ENCODE assay signal across 29 mouse cellular contexts in the genomic region with DNA sequence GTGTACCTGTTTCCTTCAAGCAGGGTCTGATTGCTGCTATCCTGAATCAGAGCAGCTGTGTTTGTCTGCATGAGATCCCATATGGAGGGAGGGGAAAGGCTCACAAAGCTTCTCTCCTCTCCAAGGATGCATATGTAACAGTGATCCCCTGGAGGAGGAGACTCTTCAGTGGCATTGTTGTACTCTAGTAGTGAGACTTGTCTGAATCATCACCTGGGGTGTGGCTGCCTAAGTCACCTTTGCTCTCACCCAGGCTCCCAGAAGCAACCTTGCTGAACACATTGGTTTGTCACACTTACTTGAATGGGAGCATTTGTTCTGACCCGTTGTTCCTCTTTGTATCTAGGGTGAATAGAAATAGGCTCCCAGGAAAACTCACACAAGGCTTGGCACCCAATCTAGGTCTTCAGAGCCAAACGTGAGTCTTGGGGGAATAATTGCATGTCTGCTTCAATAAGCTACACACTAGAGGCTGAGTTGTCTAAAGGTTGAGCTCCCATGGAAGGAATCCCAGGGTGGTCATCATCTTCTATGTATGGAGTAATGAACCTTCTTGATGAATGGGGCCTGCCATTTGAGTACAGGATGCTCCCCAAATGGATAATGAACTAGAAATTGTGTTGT. TPM values are rescaled to one million over a fixed set of nuclear protein-coding genes. Genes with fewer than 3 reads are reported as not detected.
A peak's percentile ranks its signal among the peaks of the same experiment; 100 is the strongest.
DNase-seq lines count a peak whose midpoint lies in the region; ATAC-seq and TF ChIP-seq lines count a peak whose summit lies in the region.
"Had no signal": no experiment of that assay in that cellular context is flagged by ENCODE, and none has a peak within 500 bp of the region (broad histone marks: within the 10 kb centered on the region; RNA-seq: fewer than 3 reads in every experiment).

No protein-coding gene starts in this region.

- 32% methylated on average over 2 of the region's 2 CpGs for WGBS in forebrain, postnatal 0 days
- 84% methylated on average over 2 of the region's 2 CpGs for WGBS in forebrain, embryonic 10.5 days
- 74% methylated on average over 2 of the region's 2 CpGs for WGBS in intestine, embryonic 15.5 days

- no peak overlapping the region for H3K9ac ChIP-seq in forebrain, postnatal 0 days
- H3K9ac ChIP-seq in intestine, embryonic 15.5 days, result no peak overlapping the region
- H3K9ac ChIP-seq: embryonic facial prominence, embryonic 15.5 days; forebrain, embryonic 13.5 days; heart, embryonic 13.5 days; hindbrain, embryonic 14.5 days; limb, embryonic 13.5 days; liver, embryonic 12.5 days; liver, postnatal 0 days; midbrain, embryonic 13.5 days; stomach, embryonic 15.5 days had no signal

- H3K27ac ChIP-seq in forebrain, postnatal 0 days (ENCODE audit: low read depth, low read length), result no peak overlapping the region
- H3K27ac ChIP-seq in forebrain, embryonic 10.5 days, result no peak overlapping the region
- no peak overlapping the region for H3K27ac ChIP-seq in intestine, embryonic 15.5 days
- H3K27ac ChIP-seq: embryonic facial prominence, embryonic 10.5 days; embryonic facial prominence, embryonic 15.5 days; forebrain, embryonic 13.5 days; heart, embryonic 13.5 days; hindbrain, embryonic 14.5 days; limb, embryonic 13.5 days; liver, embryonic 12.5 days; midbrain, embryonic 13.5 days; stomach, embryonic 15.5 days had no signal

- no peak for TF ChIP-seq CTCF in forebrain, postnatal 0 days (IDR thresholded peaks at IDR 0.05; ENCODE audit: low read depth)

- no peak overlapping the region for H3K4me3 ChIP-seq in forebrain, postnatal 0 days (ENCODE audit: low read depth, low read length)
- no peak overlapping the region for H3K4me3 ChIP-seq in forebrain, embryonic 10.5 days
- H3K4me3 ChIP-seq in intestine, embryonic 15.5 days (replicated peaks), result no peak overlapping the region
- H3K4me3 ChIP-seq: embryonic facial prominence, embryonic 10.5 days; embryonic facial prominence, embryonic 15.5 days; forebrain, embryonic 13.5 days; heart, embryonic 13.5 days; limb, embryonic 13.5 days; liver, embryonic 12.5 days; megakaryocyte, embryonic 14.5 days; midbrain, embryonic 13.5 days; stomach, embryonic 15.5 days had no signal

- peak; percentile 34; the same call in 1 of the 2 replicates for ATAC-seq in forebrain, postnatal 0 days
- peak; percentile 68; the same call in 1 of the 2 replicates for ATAC-seq in intestine, embryonic 15.5 days
- ATAC-seq: forebrain, embryonic 13.5 days; liver, embryonic 12.5 days; liver, postnatal 0 days; midbrain, embryonic 13.5 days; Patski had no signal

- H3K4me1 ChIP-seq in forebrain, postnatal 0 days (ENCODE audit: insufficient read depth), result no peaks in the 10 kb centered on the region
- no peaks in the 10 kb centered on the region for H3K4me1 ChIP-seq in forebrain, embryonic 10.5 days
- H3K4me1 ChIP-seq in intestine, embryonic 15.5 days (replicated peaks), result no peaks in the 10 kb centered on the region
- H3K4me1 ChIP-seq: embryonic facial prominence, embryonic 10.5 days; embryonic facial prominence, embryonic 15.5 days; forebrain, embryonic 13.5 days; heart, embryonic 13.5 days; limb, embryonic 13.5 days; liver, embryonic 12.5 days; midbrain, embryonic 13.5 days; stomach, embryonic 15.5 days had no signal

- no peak overlapping the region for H3K4me2 ChIP-seq in forebrain, postnatal 0 days (ENCODE audit: low read depth)
- H3K4me2 ChIP-seq in intestine, embryonic 15.5 days (replicated peaks), result no peak overlapping the region
- H3K4me2 ChIP-seq: embryonic facial prominence, embryonic 15.5 days; forebrain, embryonic 13.5 days; heart, embryonic 13.5 days; hindbrain, embryonic 14.5 days; limb, embryonic 13.5 days; liver, embryonic 12.5 days; midbrain, embryonic 13.5 days; stomach, embryonic 15.5 days had no signal

- H3K27me3 ChIP-seq in forebrain, postnatal 0 days (ENCODE audit: insufficient read depth, low read length), result no peaks in the 10 kb centered on the region
- H3K27me3 ChIP-seq in forebrain, embryonic 10.5 days (ENCODE audit: poor library complexity, severe bottlenecking), result no peaks in the 10 kb centered on the region
- no peaks in the 10 kb centered on the region for H3K27me3 ChIP-seq in intestine, embryonic 15.5 days (replicated peaks)
- H3K27me3 ChIP-seq: embryonic facial prominence, embryonic 15.5 days; forebrain, embryonic 13.5 days; heart, embryonic 13.5 days; limb, embryonic 13.5 days; liver, embryonic 12.5 days; midbrain, embryonic 13.5 days; Patski; stomach, embryonic 15.5 days had no signal

- intact Hi-C loops in left cerebral cortex, postnatal 10 days (cut with DNase I), result no loop called here

- peak; percentile 3 for DNase-seq in forebrain, postnatal 0 days
- DNase-seq in forebrain, embryonic 10.5 days (ENCODE audit: extremely low spot score, low spot score), result no peak
- DNase-seq in R1 (ENCODE audit: low read depth, low spot score), result peak; percentile 27
- no peak for DNase-seq in gastrocnemius, postnatal 25 days
- DNase-seq in left cerebral cortex, adult 11 months (ENCODE audit: low spot score), result no peak
- no peak for DNase-seq in left cerebral cortex, postnatal 10 days (ENCODE audit: extremely low spot score in 1 of 2, low spot score in 2 of 2)
- DNase-seq: adrenal gland, adult 8-10 months; B cell, adult 2 months; cerebellum, adult 8-10 months; cerebellum, postnatal 25 days; heart, postnatal 10 days; kidney, adult 2 months; kidney, postnatal 4 days; liver, postnatal 0 days; lung, postnatal 4 days; right cerebral cortex, postnatal 25 days; thymus, postnatal 14 days had no signal

- no peaks in the 10 kb centered on the region for H3K36me3 ChIP-seq in forebrain, postnatal 0 days (ENCODE audit: insufficient read depth)
- peaks cover 29% of the 10 kb centered on the region for H3K36me3 ChIP-seq in forebrain, embryonic 10.5 days (replicated peaks)
- H3K36me3 ChIP-seq in intestine, embryonic 15.5 days, result no peaks in the 10 kb centered on the region
- H3K36me3 ChIP-seq: embryonic facial prominence, embryonic 15.5 days; liver, embryonic 12.5 days; stomach, embryonic 15.5 days had no signal

- no peaks in the 10 kb centered on the region for H3K9me3 ChIP-seq in forebrain, postnatal 0 days (ENCODE audit: low read length)
- H3K9me3 ChIP-seq in forebrain, embryonic 10.5 days, result peaks cover 16% of the 10 kb centered on the region; the same call in 1 of the 2 replicates
- H3K9me3 ChIP-seq in intestine, embryonic 15.5 days, result no peaks in the 10 kb centered on the region
- H3K9me3 ChIP-seq: embryonic facial prominence, embryonic 15.5 days; forebrain, embryonic 13.5 days; heart, embryonic 13.5 days; liver, embryonic 12.5 days; megakaryocyte, embryonic 14.5 days; stomach, embryonic 15.5 days had no signal

RNA-seq across cellular contexts. Expression of gene Ncapg2, which starts 9.0 kb away (rescaled TPM):
- 6.5 and 11.5 TPM in 2 replicates for total RNA-seq in forebrain, postnatal 0 days (2014; rRNA removed)
- 2.5 and 5.0 TPM in 2 replicates for polyA plus RNA-seq in forebrain, postnatal 0 days (2015; fragmentation: Nextera tagmentation; extraction: Ambion mirVana)
- polyA plus RNA-seq in forebrain, embryonic 10.5 days (2016; fragmentation: Nextera tagmentation; extraction: Ambion mirVana), result 63.9 and 65.9 TPM in 2 replicates
- 29.9 and 32.7 TPM in 2 replicates for polyA plus RNA-seq in intestine, embryonic 15.5 days (2015; fragmentation: Nextera tagmentation; extraction: Ambion mirVana)
- 1 to 10 TPM; 1.5 to 2.3 TPM for total RNA-seq in gastrocnemius, postnatal 25 days (2021)
- 1 to 10 TPM; 7.4 to 8.8 TPM for total RNA-seq in left cerebral cortex, postnatal 10 days (2021)

Comparison
In these comparisons a context has a peak if more than half of its experiments do, and no peak if none do; other contexts are left out.
1. DNase-seq: peak in forebrain, postnatal 0 days (single experiment) and R1 (single experiment); none in forebrain, embryonic 10.5 days (single experiment), gastrocnemius, postnatal 25 days (single experiment), left cerebral cortex, adult 11 months (single experiment) and left cerebral cortex, postnatal 10 days (0 of 2).